Mouse (Mus musculus) monocyte, adult 2 months (primary cell): ENCODE data around the gene Zfp853.

Source experiments
- DNase-seq, 2 experiments: peaks; one replicate each; pipeline ENCODE4 v3.0.0; 2022; ENCODE audit warnings: low spot score in 2 of 2, low read depth in 1 of 2

Zfp853 gene

GRCm38 (mm10) chr5:143294862-143295261 is 1.4 kb upstream of the Zfp853 start:
- no peak for DNase-seq

- no peak for DNase-seq
Measured at GRCm38 (mm10) chr5:143292879-143293278, 544 bp downstream of the Zfp853 start.

GRCm38 (mm10) chr5:143289299-143289698 is 4.1 kb downstream of the Zfp853 start:
- no peak for DNase-seq

- no peak for DNase-seq
Measured at GRCm38 (mm10) chr5:143288378-143288911, 5.0 kb downstream of the Zfp853 start.

- DNase-seq, result no peak
Measured at GRCm38 (mm10) chr5:143287774-143288328, 5.6 kb downstream of the Zfp853 start.

DNA sequence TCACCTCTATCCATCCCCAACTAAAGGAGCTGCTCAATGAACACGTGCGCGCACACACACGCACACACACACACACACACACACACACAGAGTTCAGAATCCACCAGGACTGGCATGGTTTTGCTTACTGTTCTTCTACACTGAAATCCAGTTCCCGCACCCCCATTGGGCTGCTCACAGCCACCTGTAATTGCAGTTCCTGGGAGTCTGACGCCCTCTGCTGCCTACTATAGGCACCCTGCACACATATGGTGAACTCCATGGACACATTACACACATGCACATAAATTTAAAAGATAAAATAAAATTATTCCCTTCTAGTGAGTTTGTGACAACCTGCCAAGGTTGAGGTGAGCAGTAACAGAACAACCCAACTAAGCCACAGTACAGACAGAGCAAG is 8.7 kb downstream of the Zfp853 start:
- no peak for DNase-seq

GRCm38 (mm10) chr5:143279247-143279646 is 14.2 kb downstream of the Zfp853 start:
- DNase-seq, result no peak

DNA sequence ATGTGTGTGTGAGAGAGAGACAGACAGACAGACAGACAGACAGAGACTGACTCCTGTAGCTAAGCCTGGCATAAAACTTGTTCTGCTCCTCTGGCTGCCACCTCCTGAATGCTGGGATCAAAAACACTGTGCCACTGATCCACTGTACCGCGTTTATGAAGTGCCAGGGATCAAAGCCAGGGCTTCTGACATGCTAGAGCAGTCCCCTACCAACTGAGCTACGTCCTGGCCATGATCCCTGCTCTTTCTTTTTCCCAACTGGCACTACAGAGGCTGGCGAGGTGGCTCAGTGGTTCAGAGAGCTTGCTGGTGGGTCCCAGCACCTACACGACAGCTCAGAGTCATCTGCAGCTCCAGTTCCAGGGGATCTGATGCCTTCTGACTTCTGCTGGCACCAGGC is 17.7 kb downstream of the Zfp853 start:
- no peak for DNase-seq

DNA sequence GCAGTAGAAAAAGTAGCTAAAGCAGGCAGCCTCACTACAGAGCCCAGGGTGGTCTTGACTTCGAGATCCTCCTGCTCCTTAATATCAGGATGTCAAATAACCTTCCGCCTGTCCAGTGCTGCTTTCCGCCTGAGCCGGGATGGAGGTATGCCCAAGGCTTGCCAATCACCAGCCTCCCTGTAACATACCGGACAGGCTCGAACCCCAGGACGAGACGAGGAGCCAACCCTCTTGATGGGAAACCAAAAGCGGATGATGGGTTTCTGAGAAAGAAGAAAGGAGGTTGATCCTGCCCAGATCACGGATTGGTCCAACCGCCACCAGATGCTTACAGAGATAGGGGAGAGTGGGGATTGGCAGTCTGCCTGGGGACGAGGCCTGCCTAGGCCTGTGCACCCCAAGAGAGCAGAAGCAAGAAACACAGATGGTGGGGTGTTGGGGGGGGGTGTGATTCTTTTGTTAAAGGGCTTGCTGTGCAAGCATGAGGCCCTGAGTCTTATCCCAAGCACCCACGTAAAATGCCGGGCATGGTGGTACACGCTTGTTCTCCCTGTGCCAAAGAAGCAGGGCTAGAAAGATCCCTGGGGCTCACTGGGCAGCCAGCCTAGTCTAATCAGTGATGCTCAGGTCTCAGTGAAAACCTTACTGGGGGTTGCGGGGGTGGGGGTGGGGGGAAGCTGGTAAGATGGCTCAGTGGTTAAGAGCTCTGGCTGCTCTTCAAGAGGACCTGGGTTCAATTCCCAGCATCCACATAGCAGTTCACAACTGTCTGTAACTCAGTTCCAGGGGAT is 20.7 kb downstream of the Zfp853 start:
- no peak for DNase-seq

DNA sequence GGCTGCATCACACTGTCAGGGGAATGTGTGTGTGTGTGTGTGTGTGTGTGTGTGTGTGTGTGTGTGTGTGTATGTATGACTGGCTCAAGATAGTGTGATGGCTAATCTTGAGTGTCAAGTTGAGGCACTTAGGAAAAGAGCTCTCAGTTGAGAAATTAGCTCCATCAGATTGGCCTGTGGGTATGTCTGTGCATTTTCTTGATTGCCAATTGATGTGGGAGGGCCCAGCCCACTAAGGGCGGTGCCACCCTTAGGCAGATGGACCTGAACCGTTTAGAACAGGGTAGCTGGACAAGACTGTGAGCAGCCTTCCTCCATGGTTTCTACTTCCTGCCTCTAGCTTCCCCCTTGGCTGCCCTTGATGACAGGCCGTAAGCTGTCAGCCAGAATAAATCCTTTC is 21.3 kb downstream of the Zfp853 start:
- DNase-seq, result no peak

- DNase-seq, result no peak
Measured at GRCm38 (mm10) chr5:143271642-143272041, 21.8 kb downstream of the Zfp853 start.

GRCm38 (mm10) chr5:143270151-143270519 is 23.3 kb downstream of the Zfp853 start:
- DNase-seq, result no peak

- no peak for DNase-seq
Measured at GRCm38 (mm10) chr5:143269363-143270150, 23.9 kb downstream of the Zfp853 start, which contains the start of gene Zfp316. Gene Zfp316, minus strand, starts transcription at chr5:143270022.

DNA sequence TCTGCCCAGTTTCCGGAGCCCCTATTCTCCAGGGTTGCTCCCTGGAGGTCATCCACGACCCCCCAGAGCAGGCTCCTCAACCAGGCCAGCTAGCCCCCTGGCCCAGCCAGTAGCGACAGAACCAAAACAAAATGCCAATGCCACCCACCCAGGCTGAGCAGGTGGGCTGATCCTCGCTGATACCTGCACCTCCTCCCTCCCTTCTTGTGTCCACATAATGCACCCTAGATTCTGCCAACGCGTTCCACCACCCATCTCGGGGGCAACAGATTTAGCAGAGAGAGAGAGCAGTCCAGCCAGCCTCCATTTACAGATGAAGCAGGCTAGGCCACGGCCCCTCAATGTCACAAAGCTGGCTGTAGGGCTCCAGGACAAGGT is 24.4 kb downstream of the Zfp853 start:
- DNase-seq, result no peak

- DNase-seq, result no peak
Measured at GRCm38 (mm10) chr5:143266794-143267193, 26.6 kb downstream of the Zfp853 start.

GRCm38 (mm10) chr5:143265409-143265808 is 28.0 kb downstream of the Zfp853 start:
- DNase-seq, result no peak

DNA sequence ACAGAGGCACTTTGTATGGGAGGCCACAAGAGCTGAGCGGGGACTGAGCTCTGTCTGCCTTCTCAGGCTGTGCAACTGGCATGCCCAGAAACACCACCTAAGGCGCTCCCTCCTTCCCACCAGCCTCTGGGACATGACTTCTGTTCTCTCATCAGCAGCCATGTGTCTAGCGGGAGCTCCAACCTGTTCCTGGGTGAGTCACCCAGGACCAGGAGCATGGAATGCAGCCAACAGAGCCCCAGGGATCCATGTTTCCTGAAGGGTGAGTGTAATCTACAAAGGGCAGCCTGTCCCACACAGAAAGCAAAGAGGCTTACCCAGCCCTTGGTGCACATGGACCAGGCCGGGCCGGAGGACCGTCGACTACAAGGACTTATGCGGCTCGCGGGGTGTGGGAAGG is 28.7 kb downstream of the Zfp853 start:
- DNase-seq, result no peak

DNA sequence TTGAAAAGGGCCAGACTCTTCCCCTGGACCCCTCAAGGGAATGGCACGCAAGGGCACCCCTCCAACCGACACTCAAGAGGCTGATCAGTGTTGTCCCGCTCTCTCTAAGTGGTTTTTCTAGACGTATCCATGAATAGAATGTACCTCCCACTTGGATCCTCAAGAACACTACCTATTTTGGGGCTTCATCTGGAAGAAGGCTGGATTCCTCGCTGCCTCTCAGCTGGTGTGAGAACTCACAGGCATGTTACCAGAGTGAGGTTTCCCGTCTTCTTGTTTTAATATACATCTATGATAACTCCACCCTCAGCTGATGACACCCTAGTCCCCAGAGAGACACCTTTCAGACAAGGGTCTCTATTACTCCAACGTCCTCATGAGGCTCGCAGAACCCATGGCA is 31.8 kb downstream of the Zfp853 start:
- DNase-seq, result no peak

GRCm38 (mm10) chr5:143255802-143256201 is 37.6 kb downstream of the Zfp853 start:
- DNase-seq, result no peak

GRCm38 (mm10) chr5:143255131-143255519 is 38.3 kb downstream of the Zfp853 start:
- no peak for DNase-seq

- DNase-seq, result no peak
Measured at GRCm38 (mm10) chr5:143254487-143255130, 38.8 kb downstream of the Zfp853 start.
